Mouse (Mus musculus) layer of hippocampus, adult 2 months (tissue): ENCODE data around the gene Slc25a4. TPM values are rescaled to one million over a fixed set of nuclear protein-coding genes. Genes with fewer than 3 reads are reported as not detected.

Experiments used
- DNase-seq, 2 experiments: peaks; one replicate each; pipeline ENCODE4 v3.0.0; 2022; ENCODE audit warnings: low spot score in 2 of 2
- H3K27ac ChIP-seq: fragments of 200-600 bp; 2 replicates; pipeline ENCODE4 v1.8.1; 2022
- H3K4me3 ChIP-seq: fragments of 200-600 bp; 2 replicates; pipeline ENCODE4 v1.8.1; 2022; ENCODE audit warnings: mild to moderate bottlenecking
- CTCF ChIP-seq: fragments of 200-600 bp; conservative IDR thresholded peaks from 2 replicates; pipeline ENCODE4 v1.8.1; 2022; ENCODE audit warnings: antibody characterized with exemption, mild to moderate bottlenecking, moderate library complexity
- total RNA-seq, 2 experiments: library from RNA; stranded (reverse); gene quantifications; 2 replicates each; pipeline ENCODE4 v1.2.3; 2021

Slc25a4 gene
- total RNA-seq, 2 experiments from 2014 or later, result 549 to 572 TPM

- TF ChIP-seq CTCF, result no peak
- no peak for DNase-seq
- H3K27ac ChIP-seq, result no peak overlapping the region
- no peak overlapping the region for H3K4me3 ChIP-seq
Measured at GRCm38 (mm10) chr8:46226622-46227021, 15.5 kb upstream of the Slc25a4 start.

GRCm38 (mm10) chr8:46225501-46225900, 14.4 kb upstream of the Slc25a4 start:
- Histone ChIP-seq H3K4me3 (no peak overlapping the region), H3K27ac (no peak overlapping the region)
- no peak for TF ChIP-seq CTCF
- no peak for DNase-seq

GRCm38 (mm10) chr8:46220566-46220965, 9.5 kb upstream of the Slc25a4 start:
- TF ChIP-seq CTCF, result no peak
- H3K27ac ChIP-seq, result no peak overlapping the region
- no peak overlapping the region for H3K4me3 ChIP-seq
- no peak for DNase-seq

GRCm38 (mm10) chr8:46216838-46217237, 5.8 kb upstream of the Slc25a4 start:
- peak; percentile 48 to 53 for DNase-seq
- no peak for TF ChIP-seq CTCF
- peak overlapping the region; percentile 84 for H3K27ac ChIP-seq
- H3K4me3 ChIP-seq, result peak overlapping the region; percentile 66

GRCm38 (mm10) chr8:46213971-46214480, 2.9 kb upstream of the Slc25a4 start:
- Histone ChIP-seq H3K27ac (no peak overlapping the region), H3K4me3 (no peak overlapping the region)
- DNase-seq, result no peak
- TF ChIP-seq CTCF, result no peak

- no peak for TF ChIP-seq CTCF
- Histone ChIP-seq H3K4me3 (no peak overlapping the region), H3K27ac (peak overlapping the region; percentile 98; the same call in 1 of the 2 replicates)
- no peak for DNase-seq
Measured at GRCm38 (mm10) chr8:46212194-46212593, 1.1 kb upstream of the Slc25a4 start.

GRCm38 (mm10) chr8:46211611-46212071, 557 bp upstream of the Slc25a4 start:
- DNase-seq, result no peak
- Histone ChIP-seq H3K27ac (peak overlapping the region; percentile 98), H3K4me3 (peak overlapping the region; percentile 87)
- TF ChIP-seq CTCF, result no peak

GRCm38 (mm10) chr8:46209057-46209456, 2.0 kb downstream of the Slc25a4 start:
- H3K4me3 ChIP-seq, result peak overlapping the region; percentile 87
- H3K27ac ChIP-seq, result peak overlapping the region; percentile 98
- no peak for DNase-seq
- no peak for TF ChIP-seq CTCF

GRCm38 (mm10) chr8:46208354-46208753, 2.7 kb downstream of the Slc25a4 start:
- Histone ChIP-seq H3K4me3 (peak overlapping the region; percentile 87), H3K27ac (peak overlapping the region; percentile 98)
- peak; percentile 34 to 55 for DNase-seq
- no peak for TF ChIP-seq CTCF

GRCm38 (mm10) chr8:46206107-46206506, 5.0 kb downstream of the Slc25a4 start:
- no peak for TF ChIP-seq CTCF
- DNase-seq, result no peak
- H3K4me3 ChIP-seq, result no peak overlapping the region
- H3K27ac ChIP-seq, result no peak overlapping the region

GRCm38 (mm10) chr8:46204974-46205640, 6.0 kb downstream of the Slc25a4 start:
- Histone ChIP-seq H3K4me3 (no peak overlapping the region), H3K27ac (no peak overlapping the region)
- no peak for DNase-seq
- no peak for TF ChIP-seq CTCF

- no peak for TF ChIP-seq CTCF
- no peak for DNase-seq
- H3K4me3 ChIP-seq, result no peak overlapping the region
- H3K27ac ChIP-seq, result no peak overlapping the region
Measured at GRCm38 (mm10) chr8:46204301-46204700, 6.8 kb downstream of the Slc25a4 start.

- Histone ChIP-seq H3K27ac (no peak overlapping the region), H3K4me3 (no peak overlapping the region)
- no peak for DNase-seq
- peak; percentile 61 for TF ChIP-seq CTCF
Measured at GRCm38 (mm10) chr8:46202350-46202749, 8.7 kb downstream of the Slc25a4 start.

GRCm38 (mm10) chr8:46197673-46198072, 13.4 kb downstream of the Slc25a4 start:
- TF ChIP-seq CTCF, result no peak
- DNase-seq, result no peak
- no peak overlapping the region for H3K4me3 ChIP-seq
- H3K27ac ChIP-seq, result no peak overlapping the region

- TF ChIP-seq CTCF, result no peak
- no peak for DNase-seq
- Histone ChIP-seq H3K27ac (no peak overlapping the region), H3K4me3 (no peak overlapping the region)
Measured at GRCm38 (mm10) chr8:46196877-46197276, 14.2 kb downstream of the Slc25a4 start.
